Mouse (Mus musculus) adrenal gland, postnatal 25 days (tissue): ENCODE results near the gene Arhgdia. TPM values are rescaled to one million over a fixed set of nuclear protein-coding genes. Genes with fewer than 3 reads are reported as not detected.

Source experiments
- microRNA-seq, 2 experiments: library from miRNA; unstranded; fragments of <30 nt; microRNA quantifications; one replicate each; pipeline ENCODE4 v1.2.0; 2021
- total RNA-seq: library from RNA; stranded (reverse); gene quantifications from 2 replicates; pipeline ENCODE4 v1.2.3, GENCODE M21; 2021

Arhgdia gene
- total RNA-seq, 1 experiment from 2014 or later, result 333 TPM

Small RNA genes lying within 50 kb of the gene (microRNA-seq; reads per million reads assigned to microRNA genes)
- gene Mir6936, result 0 to 0.36 reads per million in 2 experiments

Other genes starting within 250 kb of the Arhgdia start
- 1,036 and 1,352 TPM in 2 replicates for gene Actg1, start 233.1 kb downstream of the Arhgdia start, total RNA-seq
- gene Fscn2, start 220.1 kb downstream of the Arhgdia start, total RNA-seq, result 0.79 TPM in 1 of 2 replicates, not detected in the other
- 35.8 and 55.1 TPM in 2 replicates for gene Faap100, start 202.9 kb downstream of the Arhgdia start, total RNA-seq
- 83.9 and 98.7 TPM in 2 replicates for gene Nploc4, start 143.9 kb downstream of the Arhgdia start, total RNA-seq
- 7.3 TPM in 1 of 2 replicates, not detected in the other for gene Tspan10, start 139.0 kb downstream of the Arhgdia start, total RNA-seq
- gene Pde6g, start 128.1 kb downstream of the Arhgdia start, total RNA-seq, result 0.27 TPM in 1 of 2 replicates, not detected in the other
- gene Oxld1, start 123.6 kb downstream of the Arhgdia start, total RNA-seq, result 33.8 and 41.3 TPM in 2 replicates
- gene Ccdc137, start 123.5 kb downstream of the Arhgdia start, total RNA-seq, result 24.2 and 27.6 TPM in 2 replicates
- gene Arl16, start 114.0 kb downstream of the Arhgdia start, total RNA-seq, result 22.6 and 22.8 TPM in 2 replicates
- 96.3 and 104 TPM in 2 replicates for gene Mrpl12, start 97.0 kb downstream of the Arhgdia start, total RNA-seq
- 102 and 151 TPM in 2 replicates for gene Slc25a10, start 89.8 kb downstream of the Arhgdia start, total RNA-seq
- gene Gcgr, start 50.9 kb downstream of the Arhgdia start, total RNA-seq, result 1.0 and 3.5 TPM in 2 replicates
- 67.5 and 75.4 TPM in 2 replicates for gene Mcrip1, start 31.9 kb downstream of the Arhgdia start, total RNA-seq
- 1.4 TPM in 1 of 2 replicates, not detected in the other for gene Ppp1r27, start 30.5 kb downstream of the Arhgdia start, total RNA-seq
- gene P4hb, start 8.4 kb downstream of the Arhgdia start, total RNA-seq, result 407 and 486 TPM in 2 replicates
- gene Alyref, start 16.7 kb upstream of the Arhgdia start, total RNA-seq, result 101 and 105 TPM in 2 replicates
- 81.5 and 102 TPM in 2 replicates for gene Anapc11, start 16.8 kb upstream of the Arhgdia start, total RNA-seq
- gene Npb, start 26.9 kb upstream of the Arhgdia start, total RNA-seq, result 3.1 TPM in 1 of 2 replicates, not detected in the other
- 344 and 351 TPM in 2 replicates for gene Pcyt2, start 36.3 kb upstream of the Arhgdia start, total RNA-seq
- gene Sirt7, start 43.6 kb upstream of the Arhgdia start, total RNA-seq, result 82.5 and 103 TPM in 2 replicates
- gene Mafg, start 52.0 kb upstream of the Arhgdia start, total RNA-seq, result 69.7 and 76.5 TPM in 2 replicates
- gene Pycr1, start 62.1 kb upstream of the Arhgdia start, total RNA-seq, result 1.3 TPM in 2 replicates
- gene Myadml2, start 66.5 kb upstream of the Arhgdia start, total RNA-seq, result not detected in 2 replicates
- 9.4 and 12.1 TPM in 2 replicates for gene Notum, start 79.6 kb upstream of the Arhgdia start, total RNA-seq
- gene Aspscr1, start 91.3 kb upstream of the Arhgdia start, total RNA-seq, result 83.4 and 112 TPM in 2 replicates
- 52.6 and 54.2 TPM in 2 replicates for gene Cenpx, start 132.1 kb upstream of the Arhgdia start, total RNA-seq
- 40.9 and 46.8 TPM in 2 replicates for gene Lrrc45, start 132.3 kb upstream of the Arhgdia start, total RNA-seq
- gene Rac3, start 139.8 kb upstream of the Arhgdia start, total RNA-seq, result 5.6 and 10.0 TPM in 2 replicates
- gene Dcxr, start 145.7 kb upstream of the Arhgdia start, total RNA-seq, result 59.0 and 82.3 TPM in 2 replicates
- gene Cbr2, start 150.5 kb upstream of the Arhgdia start, total RNA-seq, result 1.9 and 3.7 TPM in 2 replicates
- gene Hmga1b, start 181.2 kb upstream of the Arhgdia start, total RNA-seq, result 11.4 and 18.7 TPM in 2 replicates
- gene Rfng, start 202.6 kb upstream of the Arhgdia start, total RNA-seq, result 21.3 and 23.9 TPM in 2 replicates
- 120 and 131 TPM in 2 replicates for gene Gps1, start 202.6 kb upstream of the Arhgdia start, total RNA-seq
- gene Dus1l, start 214.8 kb upstream of the Arhgdia start, total RNA-seq, result 62.7 and 65.8 TPM in 2 replicates
- 1,301 and 1,518 TPM in 2 replicates for gene Fasn, start 242.9 kb upstream of the Arhgdia start, total RNA-seq